ENCODE assay signal across 25 mouse cellular contexts in the genomic region with DNA sequence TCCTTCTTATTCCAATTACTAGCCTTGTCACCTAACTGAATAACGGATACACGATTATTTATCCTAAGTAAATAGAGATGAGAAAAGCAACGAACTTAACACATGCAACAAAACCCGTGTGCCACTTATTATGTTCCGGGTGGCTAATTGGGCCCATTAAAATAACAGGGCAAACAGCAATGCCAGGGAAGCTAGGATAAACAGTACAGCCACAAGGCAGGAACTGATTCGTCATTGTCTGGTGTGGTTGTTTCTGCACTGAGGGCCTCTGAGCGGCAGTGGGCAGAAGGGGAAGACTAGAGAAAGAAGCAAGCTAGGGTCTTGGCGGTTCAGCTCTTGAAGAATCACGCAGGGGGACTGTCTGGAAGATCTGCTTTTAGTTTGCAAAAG. TPM values are rescaled to one million over a fixed set of nuclear protein-coding genes. Genes with fewer than 3 reads are reported as not detected.
DNase-seq lines count a peak whose midpoint lies in the region; ATAC-seq lines count a peak whose summit lies in the region.
"Had no signal": no experiment of that assay in that cellular context is flagged by ENCODE, and none has a peak within 500 bp of the region (broad histone marks: within the 10 kb centered on the region; RNA-seq: fewer than 3 reads in every experiment).

No protein-coding gene starts in this region.

- no peak overlapping the region for H3K4me3 ChIP-seq in hindbrain, embryonic 10.5 days
- no peak overlapping the region for H3K4me3 ChIP-seq in hindbrain, embryonic 16.5 days (ENCODE audit: low read length)
- H3K4me3 ChIP-seq in hindbrain, embryonic 13.5 days = no peak overlapping the region
- H3K4me3 ChIP-seq: intestine, embryonic 15.5 days; liver, embryonic 13.5 days had no signal

- H3K9ac ChIP-seq in hindbrain, embryonic 16.5 days (ENCODE audit: low read depth, low read length) = no peak overlapping the region
- H3K9ac ChIP-seq in hindbrain, embryonic 13.5 days = no peak overlapping the region
- H3K9ac ChIP-seq: intestine, embryonic 15.5 days; liver, embryonic 13.5 days had no signal

- WGBS in hindbrain, embryonic 10.5 days = 3% methylated on average over 9 of the region's 9 CpGs
- WGBS in hindbrain, embryonic 16.5 days = 3% methylated on average over 9 of the region's 9 CpGs
- 2% methylated on average over 9 of the region's 9 CpGs for WGBS in hindbrain, embryonic 13.5 days

- H3K36me3 ChIP-seq in hindbrain, embryonic 10.5 days = no peaks in the 10 kb centered on the region
- no peaks in the 10 kb centered on the region for H3K36me3 ChIP-seq in hindbrain, embryonic 16.5 days (ENCODE audit: control insufficient read depth, insufficient read depth, low read length)
- no peaks in the 10 kb centered on the region for H3K36me3 ChIP-seq in hindbrain, embryonic 13.5 days
- H3K36me3 ChIP-seq: heart, embryonic 10.5 days; intestine, embryonic 15.5 days; liver, embryonic 13.5 days had no signal

- peak; percentile 45 for DNase-seq in hindbrain, embryonic 10.5 days (ENCODE audit: low spot score)
- peak; percentile 60 for DNase-seq in retina, postnatal 1 day
- DNase-seq in retina, embryonic 14.5 days (ENCODE audit: low spot score) = no peak
- no peak for DNase-seq in layer of hippocampus, postnatal 10 days (ENCODE audit: low spot score in 2 of 2)
- no peak for DNase-seq in left cerebral cortex, adult 8-10 months (ENCODE audit: low spot score in 2 of 2)
- DNase-seq: adrenal gland, postnatal 10 days; kidney, postnatal 25 days; liver, embryonic 13.5 days; lung, adult 2 months; lung, postnatal 14 days; thymus, postnatal 14 days had no signal

- H3K4me1 ChIP-seq in hindbrain, embryonic 10.5 days (replicated peaks) = peaks cover 27% of the 10 kb centered on the region
- H3K4me1 ChIP-seq in hindbrain, embryonic 16.5 days (ENCODE audit: control insufficient read depth, insufficient read depth, low read depth, low read length) = peaks cover 9% of the 10 kb centered on the region
- peaks cover 16% of the 10 kb centered on the region for H3K4me1 ChIP-seq in hindbrain, embryonic 13.5 days (replicated peaks)

- no peak for ATAC-seq in hindbrain, embryonic 16.5 days
- no peak for ATAC-seq in hindbrain, embryonic 13.5 days (ENCODE audit: low FRiP score)
- ATAC-seq: activated CD4-positive, CD25-positive, alpha-beta regulatory T cell, adult 4 months; intestine, embryonic 15.5 days had no signal

- H3K27ac ChIP-seq in hindbrain, embryonic 10.5 days = no peak overlapping the region
- no peak overlapping the region for H3K27ac ChIP-seq in hindbrain, embryonic 16.5 days (ENCODE audit: low read depth, low read length)
- H3K27ac ChIP-seq in hindbrain, embryonic 13.5 days = peak overlapping the region; percentile 18; the same call in 1 of the 2 replicates
- H3K27ac ChIP-seq: heart, embryonic 10.5 days; intestine, embryonic 15.5 days; liver, embryonic 13.5 days had no signal

- H3K4me2 ChIP-seq in hindbrain, embryonic 16.5 days (ENCODE audit: low read length) = no peak overlapping the region
- H3K4me2 ChIP-seq in hindbrain, embryonic 13.5 days = no peak overlapping the region
- H3K4me2 ChIP-seq: liver, embryonic 13.5 days had no signal

- H3K9me3 ChIP-seq in hindbrain, embryonic 10.5 days = no peaks in the 10 kb centered on the region
- H3K9me3 ChIP-seq in hindbrain, embryonic 16.5 days (ENCODE audit: control insufficient read depth, low read length) = no peaks in the 10 kb centered on the region
- H3K9me3 ChIP-seq in hindbrain, embryonic 13.5 days = no peaks in the 10 kb centered on the region
- H3K9me3 ChIP-seq: heart, embryonic 10.5 days; intestine, embryonic 15.5 days; liver, embryonic 13.5 days had no signal

- peaks cover 100% of the 10 kb centered on the region for H3K27me3 ChIP-seq in hindbrain, embryonic 10.5 days (ENCODE audit: insufficient read depth, poor library complexity, severe bottlenecking)
- H3K27me3 ChIP-seq in hindbrain, embryonic 16.5 days (replicated peaks; ENCODE audit: control insufficient read depth, insufficient read depth, low read length) = peaks cover 66% of the 10 kb centered on the region
- H3K27me3 ChIP-seq in hindbrain, embryonic 13.5 days = peaks cover 96% of the 10 kb centered on the region

RNA-seq across cellular contexts. Expression of a gene that starts 5.3 kb away (rescaled TPM):
- 2.2 and 4.0 TPM in 2 replicates for polyA plus RNA-seq in hindbrain, embryonic 10.5 days (2016; fragmentation: Nextera tagmentation; extraction: Ambion mirVana)
- polyA plus RNA-seq in hindbrain, embryonic 16.5 days (2015; fragmentation: Nextera tagmentation; extraction: Ambion mirVana) = 5.0 and 6.2 TPM in 2 replicates
- polyA plus RNA-seq in hindbrain, embryonic 13.5 days (2015; fragmentation: Nextera tagmentation; extraction: Ambion mirVana) = 10.0 and 14.1 TPM in 2 replicates
- total RNA-seq in layer of hippocampus, postnatal 10 days (2021) = not detected
- under 1 TPM; 0.17 to 0.84 (median 0.39) TPM for total RNA-seq in left cerebral cortex, adult 8-10 months (2022)
- total RNA-seq: adrenal gland, postnatal 10 days; gastrocnemius, adult 8-10 months; hematopoietic stem cell, adult 5-6 weeks; layer of hippocampus, adult 8-10 months; megakaryocyte progenitor cell, adult 5-6 weeks had no signal
- polyA plus RNA-seq: activated CD4-positive, CD25-positive, alpha-beta regulatory T cell, adult 4 months; gonadal fat pad, adult 2 months; heart, embryonic 10.5 days; heart, embryonic 16.5 days; intestine, embryonic 15.5 days; kidney, embryonic 14.5 days; liver, embryonic 13.5 days; lung, adult 2 months; spleen, adult 2 months; testis, adult 2 months had no signal

Comparison
In these comparisons a context has a peak if more than half of its experiments do, and no peak if none do; other contexts are left out.
1. DNase-seq: peak in hindbrain, embryonic 10.5 days (single experiment) and retina, postnatal 1 day (single experiment); none in retina, embryonic 14.5 days (single experiment), layer of hippocampus, postnatal 10 days (0 of 2) and left cerebral cortex, adult 8-10 months (0 of 2).